Mouse (Mus musculus): Measurements from ENCODE around the gene Get4. TPM values are rescaled to one million over a fixed set of nuclear protein-coding genes. Genes with fewer than 3 reads are reported as not detected.

Get4 gene
- total RNA-seq, 1 experiment from 2014 or later, result 20.3 TPM

GRCm38 (mm10) chr5:139229716-139230115 is 22.4 kb upstream of the Get4 start:
- no peak for ATAC-seq (replicated peaks in 1 of 2; ENCODE audit: insufficient read depth in 1 of 2, low FRiP score in 2 of 2, low TSS enrichment in 1 of 2, low read depth in 1 of 2, poor library complexity in 2 of 2, severe bottlenecking in 2 of 2)

- no peak for ATAC-seq (replicated peaks in 1 of 2; ENCODE audit: insufficient read depth in 1 of 2, low FRiP score in 2 of 2, low TSS enrichment in 1 of 2, low read depth in 1 of 2, poor library complexity in 2 of 2, severe bottlenecking in 2 of 2)
Measured at GRCm38 (mm10) chr5:139232083-139232482, 20.0 kb upstream of the Get4 start.

- no peak for ATAC-seq (replicated peaks in 1 of 2; ENCODE audit: insufficient read depth in 1 of 2, low FRiP score in 2 of 2, low TSS enrichment in 1 of 2, low read depth in 1 of 2, poor library complexity in 2 of 2, severe bottlenecking in 2 of 2)
Measured at GRCm38 (mm10) chr5:139234423-139234822, 17.7 kb upstream of the Get4 start.

- no peak for ATAC-seq (replicated peaks in 1 of 2; ENCODE audit: insufficient read depth in 1 of 2, low FRiP score in 2 of 2, low TSS enrichment in 1 of 2, low read depth in 1 of 2, poor library complexity in 2 of 2, severe bottlenecking in 2 of 2)
Measured at GRCm38 (mm10) chr5:139237436-139237835, 14.7 kb upstream of the Get4 start.

- no peak for ATAC-seq (replicated peaks in 1 of 2; ENCODE audit: insufficient read depth in 1 of 2, low FRiP score in 2 of 2, low TSS enrichment in 1 of 2, low read depth in 1 of 2, poor library complexity in 2 of 2, severe bottlenecking in 2 of 2)
Measured at GRCm38 (mm10) chr5:139241022-139241761, 10.9 kb upstream of the Get4 start.

- no peak for ATAC-seq (replicated peaks in 1 of 2; ENCODE audit: insufficient read depth in 1 of 2, low FRiP score in 2 of 2, low TSS enrichment in 1 of 2, low read depth in 1 of 2, poor library complexity in 2 of 2, severe bottlenecking in 2 of 2)
Measured at GRCm38 (mm10) chr5:139243384-139243783, 8.7 kb upstream of the Get4 start.

GRCm38 (mm10) chr5:139247767-139248166 is 4.4 kb upstream of the Get4 start:
- no peak for ATAC-seq (replicated peaks in 1 of 2; ENCODE audit: insufficient read depth in 1 of 2, low FRiP score in 2 of 2, low TSS enrichment in 1 of 2, low read depth in 1 of 2, poor library complexity in 2 of 2, severe bottlenecking in 2 of 2)

GRCm38 (mm10) chr5:139248846-139249245 is 3.3 kb upstream of the Get4 start:
- no peak for ATAC-seq (replicated peaks in 1 of 2; ENCODE audit: insufficient read depth in 1 of 2, low FRiP score in 2 of 2, low TSS enrichment in 1 of 2, low read depth in 1 of 2, poor library complexity in 2 of 2, severe bottlenecking in 2 of 2)

GRCm38 (mm10) chr5:139251279-139251678 is 845 bp upstream of the Get4 start:
- no peak for ATAC-seq (replicated peaks in 1 of 2; ENCODE audit: insufficient read depth in 1 of 2, low FRiP score in 2 of 2, low TSS enrichment in 1 of 2, low read depth in 1 of 2, poor library complexity in 2 of 2, severe bottlenecking in 2 of 2)

- peak; percentile 3; a peak in 2 of 4 replicates for ATAC-seq (replicated peaks in 1 of 2; ENCODE audit: insufficient read depth in 1 of 2, low FRiP score in 2 of 2, low TSS enrichment in 1 of 2, low read depth in 1 of 2, poor library complexity in 2 of 2, severe bottlenecking in 2 of 2)
Measured at GRCm38 (mm10) chr5:139251736-139252080, 416 bp upstream of the Get4 start.

- ATAC-seq (replicated peaks in 1 of 2; ENCODE audit: insufficient read depth in 1 of 2, low FRiP score in 2 of 2, low TSS enrichment in 1 of 2, low read depth in 1 of 2, poor library complexity in 2 of 2, severe bottlenecking in 2 of 2), result peak; percentile 8 to 34
Measured at GRCm38 (mm10) chr5:139252910-139253245, 754 bp downstream of the Get4 start.

- peak in 1 of 2 experiments; percentile 37; a peak in 1 of 4 replicates for ATAC-seq (replicated peaks in 1 of 2; ENCODE audit: insufficient read depth in 1 of 2, low FRiP score in 2 of 2, low TSS enrichment in 1 of 2, low read depth in 1 of 2, poor library complexity in 2 of 2, severe bottlenecking in 2 of 2)
Measured at GRCm38 (mm10) chr5:139253301-139253741, 1.2 kb downstream of the Get4 start.

- no peak for ATAC-seq (replicated peaks in 1 of 2; ENCODE audit: insufficient read depth in 1 of 2, low FRiP score in 2 of 2, low TSS enrichment in 1 of 2, low read depth in 1 of 2, poor library complexity in 2 of 2, severe bottlenecking in 2 of 2)
Measured at GRCm38 (mm10) chr5:139254938-139255337, 2.8 kb downstream of the Get4 start.

GRCm38 (mm10) chr5:139255777-139256176 is 3.7 kb downstream of the Get4 start:
- ATAC-seq (replicated peaks in 1 of 2; ENCODE audit: insufficient read depth in 1 of 2, low FRiP score in 2 of 2, low TSS enrichment in 1 of 2, low read depth in 1 of 2, poor library complexity in 2 of 2, severe bottlenecking in 2 of 2), result no peak

GRCm38 (mm10) chr5:139256211-139256765 is 4.2 kb downstream of the Get4 start:
- no peak for ATAC-seq (replicated peaks in 1 of 2; ENCODE audit: insufficient read depth in 1 of 2, low FRiP score in 2 of 2, low TSS enrichment in 1 of 2, low read depth in 1 of 2, poor library complexity in 2 of 2, severe bottlenecking in 2 of 2)

GRCm38 (mm10) chr5:139257265-139257664 is 5.1 kb downstream of the Get4 start:
- no peak for ATAC-seq (replicated peaks in 1 of 2; ENCODE audit: insufficient read depth in 1 of 2, low FRiP score in 2 of 2, low TSS enrichment in 1 of 2, low read depth in 1 of 2, poor library complexity in 2 of 2, severe bottlenecking in 2 of 2)

GRCm38 (mm10) chr5:139257818-139258217 is 5.7 kb downstream of the Get4 start:
- ATAC-seq (replicated peaks in 1 of 2; ENCODE audit: insufficient read depth in 1 of 2, low FRiP score in 2 of 2, low TSS enrichment in 1 of 2, low read depth in 1 of 2, poor library complexity in 2 of 2, severe bottlenecking in 2 of 2), result no peak

- ATAC-seq (replicated peaks in 1 of 2; ENCODE audit: insufficient read depth in 1 of 2, low FRiP score in 2 of 2, low TSS enrichment in 1 of 2, low read depth in 1 of 2, poor library complexity in 2 of 2, severe bottlenecking in 2 of 2), result no peak
Measured at GRCm38 (mm10) chr5:139258371-139259035, 6.4 kb downstream of the Get4 start.

GRCm38 (mm10) chr5:139259853-139260252 is 7.7 kb downstream of the Get4 start:
- no peak for ATAC-seq (replicated peaks in 1 of 2; ENCODE audit: insufficient read depth in 1 of 2, low FRiP score in 2 of 2, low TSS enrichment in 1 of 2, low read depth in 1 of 2, poor library complexity in 2 of 2, severe bottlenecking in 2 of 2)

Data from hematopoietic stem cell, adult 5-6 weeks (primary cell).